Mouse (Mus musculus) stomach, embryonic 16.5 days (tissue): ENCODE measurements around the gene Pcdh7. TPM values are rescaled to one million over a fixed set of nuclear protein-coding genes. Genes with fewer than 3 reads are reported as not detected.

Experiments
- ATAC-seq: fragments of 200-750 bp; cut with Nextera tagmentation; 2 replicates; pipeline ENCODE4 v1.8.0; 2017; ENCODE audit warnings: moderate number of reproducible peaks, moderate TSS enrichment; ENCODE audit not compliant: insufficient read depth, low FRiP score
- H3K27ac ChIP-seq: fragments of 300-500 bp; sonication (generic); 2 replicates; pipeline ENCODE4 v1.5.1; 2014; ENCODE audit warnings: low read length
- H3K27me3 ChIP-seq: fragments of 300-500 bp; sonication (generic); 2 replicates; pipeline ENCODE4 v1.6.1; 2014; ENCODE audit warnings: low read length, control low read depth, mixed read lengths; ENCODE audit not compliant: control insufficient read depth, insufficient read depth
- H3K36me3 ChIP-seq: fragments of 300-500 bp; sonication (generic); 2 replicates; pipeline ENCODE4 v1.6.1; 2014; ENCODE audit warnings: low read length; ENCODE audit not compliant: control insufficient read depth, insufficient read depth
- H3K4me1 ChIP-seq: fragments of 300-500 bp; sonication (generic); 2 replicates; pipeline ENCODE4 v1.6.1; 2014; ENCODE audit warnings: low read length, control low read depth, mixed read lengths; ENCODE audit not compliant: control insufficient read depth, insufficient read depth
- H3K4me2 ChIP-seq: fragments of 300-500 bp; sonication (generic); 2 replicates; pipeline ENCODE4 v1.6.1; 2014; ENCODE audit warnings: low read depth, low read length, mixed read lengths
- H3K4me3 ChIP-seq: fragments of 300-500 bp; sonication (generic); replicated peaks from 2 replicates; pipeline ENCODE4 v1.5.1; 2014; ENCODE audit warnings: mild to moderate bottlenecking, low read length
- H3K9ac ChIP-seq: fragments of 300-500 bp; sonication (generic); 2 replicates; pipeline ENCODE4 v1.6.1; 2014; ENCODE audit warnings: low read length
- H3K9me3 ChIP-seq: fragments of 300-500 bp; sonication (generic); replicated peaks from 2 replicates; pipeline ENCODE4 v1.6.1; 2016; ENCODE audit warnings: low read length, control low read depth; ENCODE audit not compliant: control insufficient read depth
- WGBS: fragments of 180-500 bp; shearing (Covaris S2); extraction: QIAGEN DNeasy Blood & Tissue Kit; methylation state at CpG from one replicate; pipeline ENCODE4 v1.1.7; 2014; 5-methylcytosine and 5-hydroxymethylcytosine counted together
- polyA plus RNA-seq: library from polyadenylated mRNA; unstranded; fragments of >200 nt; fragmentation: Nextera tagmentation; extraction: Ambion mirVana; gene quantifications from 2 replicates; pipeline ENCODE4 v1.2.1, GENCODE M21; 2015

The Pcdh7 gene
- polyA plus RNA-seq, 1 experiment from 2014 or later, result 9.1 TPM

- H3K4me1 ChIP-seq, result no peaks in the 10 kb centered on the region
- no peak overlapping the region for H3K27ac ChIP-seq
- no peak overlapping the region for H3K4me2 ChIP-seq
- no peaks in the 10 kb centered on the region for H3K27me3 ChIP-seq
- H3K9ac ChIP-seq, result no peak overlapping the region
- H3K36me3 ChIP-seq, result no peaks in the 10 kb centered on the region
- H3K9me3 ChIP-seq, result no peaks in the 10 kb centered on the region
- no peak for ATAC-seq
- WGBS, result 80% methylated on average over 2 of the region's 2 CpGs
- H3K4me3 ChIP-seq, result no peak overlapping the region
Measured at GRCm38 (mm10) chr5:58082230-58082629, 364.5 kb downstream of the Pcdh7 start.

- no peaks in the 10 kb centered on the region for H3K27me3 ChIP-seq
- no peaks in the 10 kb centered on the region for H3K36me3 ChIP-seq
- no peak overlapping the region for H3K4me2 ChIP-seq
- no peak overlapping the region for H3K27ac ChIP-seq
- H3K4me3 ChIP-seq, result no peak overlapping the region
- 68% methylated on average over 3 of the region's 3 CpGs for WGBS
- ATAC-seq, result no peak
- no peak overlapping the region for H3K9ac ChIP-seq
- no peaks in the 10 kb centered on the region for H3K4me1 ChIP-seq
- no peaks in the 10 kb centered on the region for H3K9me3 ChIP-seq
Measured at GRCm38 (mm10) chr5:58083056-58083455, 365.3 kb downstream of the Pcdh7 start.

GRCm38 (mm10) chr5:58083972-58084371 is 366.2 kb downstream of the Pcdh7 start:
- WGBS, result 84% methylated on average over 6 of the region's 6 CpGs

GRCm38 (mm10) chr5:58108665-58109364 is 391.0 kb downstream of the Pcdh7 start:
- no peaks in the 10 kb centered on the region for H3K4me1 ChIP-seq
- no peak for ATAC-seq
- WGBS, result 79% methylated on average over 4 of the region's 4 CpGs
- H3K4me3 ChIP-seq, result no peak overlapping the region
- no peaks in the 10 kb centered on the region for H3K27me3 ChIP-seq
- H3K36me3 ChIP-seq, result no peaks in the 10 kb centered on the region
- no peak overlapping the region for H3K9ac ChIP-seq
- H3K4me2 ChIP-seq, result no peak overlapping the region
- no peak overlapping the region for H3K27ac ChIP-seq
- H3K9me3 ChIP-seq, result no peaks in the 10 kb centered on the region

More at GRCm38 (mm10) chr5:58083972-58084371, 366.2 kb downstream of the Pcdh7 start:
- no peak for ATAC-seq
- Histone ChIP-seq H3K9me3 (no peaks in the 10 kb centered on the region), H3K36me3 (no peaks in the 10 kb centered on the region), H3K4me3 (no peak overlapping the region), H3K4me2 (no peak overlapping the region), H3K27ac (no peak overlapping the region), H3K27me3 (no peaks in the 10 kb centered on the region), H3K9ac (no peak overlapping the region), H3K4me1 (no peaks in the 10 kb centered on the region)

GRCm38 (mm10) chr5:58116096-58116495 is 398.3 kb downstream of the Pcdh7 start:
- no peaks in the 10 kb centered on the region for H3K9me3 ChIP-seq
- no peak overlapping the region for H3K9ac ChIP-seq
- no peaks in the 10 kb centered on the region for H3K27me3 ChIP-seq
- H3K36me3 ChIP-seq, result no peaks in the 10 kb centered on the region
- no peaks in the 10 kb centered on the region for H3K4me1 ChIP-seq
- no peak overlapping the region for H3K4me2 ChIP-seq
- no peak overlapping the region for H3K4me3 ChIP-seq
- no peak overlapping the region for H3K27ac ChIP-seq
- ATAC-seq, result no peak
- 69% methylated on average over 3 of the region's 3 CpGs for WGBS

GRCm38 (mm10) chr5:58117896-58118295 is 400.1 kb downstream of the Pcdh7 start:
- no peak for ATAC-seq
- Histone ChIP-seq H3K27ac (no peak overlapping the region), H3K9me3 (no peaks in the 10 kb centered on the region), H3K27me3 (no peaks in the 10 kb centered on the region), H3K36me3 (no peaks in the 10 kb centered on the region), H3K4me1 (no peaks in the 10 kb centered on the region), H3K9ac (no peak overlapping the region), H3K4me2 (no peak overlapping the region), H3K4me3 (no peak overlapping the region)
- WGBS, result 81% methylated on average over 3 of the region's 3 CpGs

- H3K4me1 ChIP-seq, result no peaks in the 10 kb centered on the region
- 26% methylated on average over 3 of the region's 3 CpGs for WGBS
- no peaks in the 10 kb centered on the region for H3K36me3 ChIP-seq
- no peak overlapping the region for H3K4me2 ChIP-seq
- no peak overlapping the region for H3K4me3 ChIP-seq
- no peak overlapping the region for H3K9ac ChIP-seq
- H3K27me3 ChIP-seq, result no peaks in the 10 kb centered on the region
- ATAC-seq, result no peak
- H3K27ac ChIP-seq, result no peak overlapping the region
- H3K9me3 ChIP-seq, result no peaks in the 10 kb centered on the region
Measured at GRCm38 (mm10) chr5:58118930-58119611, 401.3 kb downstream of the Pcdh7 start.

- Histone ChIP-seq H3K9me3 (no peaks in the 10 kb centered on the region), H3K4me3 (no peak overlapping the region), H3K4me1 (no peaks in the 10 kb centered on the region), H3K9ac (no peak overlapping the region), H3K27ac (no peak overlapping the region), H3K4me2 (no peak overlapping the region), H3K36me3 (no peaks in the 10 kb centered on the region), H3K27me3 (no peaks in the 10 kb centered on the region)
- no peak for ATAC-seq
- 69% methylated on average over 2 of the region's 2 CpGs for WGBS
Measured at GRCm38 (mm10) chr5:58143897-58144296, 426.1 kb downstream of the Pcdh7 start.

- H3K27me3 ChIP-seq, result no peaks in the 10 kb centered on the region
- no peak overlapping the region for H3K9ac ChIP-seq
- no peaks in the 10 kb centered on the region for H3K9me3 ChIP-seq
- no peak overlapping the region for H3K4me2 ChIP-seq
- WGBS, result 72% methylated on average over 5 of the region's 5 CpGs
- H3K4me1 ChIP-seq, result no peaks in the 10 kb centered on the region
- no peak for ATAC-seq
- no peak overlapping the region for H3K27ac ChIP-seq
- H3K36me3 ChIP-seq, result no peaks in the 10 kb centered on the region
- H3K4me3 ChIP-seq, result no peak overlapping the region
Measured at GRCm38 (mm10) chr5:58153966-58154365, 436.2 kb downstream of the Pcdh7 start.
